Mouse (Mus musculus) heart, embryonic 10.5 days (tissue): ENCODE data around the gene Spats2. TPM values are rescaled to one million over a fixed set of nuclear protein-coding genes. Genes with fewer than 3 reads are reported as not detected.
"Not testable (repeated sequence)": the region's sequence is repeated elsewhere in the genome, so short reads cannot be mapped to it uniquely, and the experiment has no call there.

ENCODE experiments used
- DNase-seq: peaks from one replicate; pipeline ENCODE4 v3.0.0-alpha.2; 2017; ENCODE audit warnings: low spot score
- H3K27ac ChIP-seq: fragments of 300-500 bp; sonication (generic); 2 replicates; pipeline ENCODE4 v1.5.1; 2016; ENCODE audit warnings: mild to moderate bottlenecking
- H3K27me3 ChIP-seq: fragments of 300-500 bp; sonication (generic); 2 replicates; pipeline ENCODE4 v1.6.1; 2016; ENCODE audit warnings: mild to moderate bottlenecking; ENCODE audit not compliant: poor library complexity, insufficient read depth, severe bottlenecking
- H3K36me3 ChIP-seq: fragments of 300-500 bp; sonication (generic); 2 replicates; pipeline ENCODE4 v1.6.1; 2016; ENCODE audit warnings: mild to moderate bottlenecking, moderate library complexity
- H3K4me1 ChIP-seq: fragments of 300-500 bp; sonication (generic); 2 replicates; pipeline ENCODE4 v1.6.1; 2016; ENCODE audit warnings: mild to moderate bottlenecking
- H3K4me3 ChIP-seq: fragments of 300-500 bp; sonication (generic); 2 replicates; pipeline ENCODE4 v1.5.1; 2016; ENCODE audit warnings: mild to moderate bottlenecking, moderate library complexity
- H3K9me3 ChIP-seq: fragments of 300-500 bp; sonication (generic); 2 replicates; pipeline ENCODE4 v1.6.1; 2016; ENCODE audit warnings: mild to moderate bottlenecking, moderate library complexity
- WGBS: fragments of 180-500 bp; shearing (Covaris S2); methylation state at CpG from one replicate; pipeline ENCODE4 v1.1.7; 2016; 5-methylcytosine and 5-hydroxymethylcytosine counted together
- polyA plus RNA-seq: library from polyadenylated mRNA; unstranded; fragments of >200 nt; fragmentation: Nextera tagmentation; extraction: Ambion mirVana; gene quantifications from 2 replicates; pipeline ENCODE4 v1.2.1, GENCODE M21; 2016

Gene Spats2
- polyA plus RNA-seq, 1 experiment from 2014 or later: 58.5 TPM

DNA sequence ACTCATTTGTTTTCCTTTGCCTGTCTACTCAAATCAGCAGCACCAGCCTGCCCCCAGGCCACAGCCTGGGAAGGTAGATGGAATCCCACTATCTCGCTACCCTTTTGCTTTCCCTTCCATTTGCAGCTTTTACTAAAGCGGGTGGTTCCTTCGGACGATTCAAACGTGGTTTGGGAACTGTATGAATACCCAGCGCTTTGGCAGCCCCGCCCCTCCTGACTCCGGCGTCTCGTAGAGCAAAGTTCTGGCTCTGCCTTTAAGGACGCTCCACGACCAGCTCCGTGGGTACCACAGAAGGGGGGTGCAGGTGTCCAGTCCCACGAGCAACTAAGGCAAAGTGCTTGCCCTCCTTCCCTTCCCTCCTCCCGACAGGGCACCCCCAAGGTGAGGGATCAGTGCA, 125.4 kb downstream of the Spats2 start:
- H3K9me3 ChIP-seq, DNase-seq, H3K27me3 ChIP-seq: not testable (repeated sequence)
- 1% methylated on average over 14 of the region's 15 CpGs for WGBS
- Histone ChIP-seq H3K4me3 (peak overlapping the region; percentile 82), H3K4me1 (peaks cover 54% of the 10 kb centered on the region), H3K27ac (peak overlapping the region; percentile 77), H3K36me3 (peaks cover 38% of the 10 kb centered on the region)

- H3K9me3 ChIP-seq: no peaks in the 10 kb centered on the region
- DNase-seq: peak; percentile 99
- H3K4me3 ChIP-seq: peak within 1 kb of the TSS; percentile 82
- H3K27ac ChIP-seq: peak within 1 kb of the TSS; percentile 97
- under 1% methylated on average over 52 of the region's 52 CpGs for WGBS
- H3K36me3 ChIP-seq: peaks cover 31% of the 10 kb centered on the region
- H3K4me1 ChIP-seq: peaks cover 54% of the 10 kb centered on the region
- no peaks in the 10 kb centered on the region for H3K27me3 ChIP-seq
Measured at GRCm38 (mm10) chr15:99251626-99252380, 126.1 kb downstream of the Spats2 start, which contains the start of gene Mcrs1. Gene Mcrs1, minus strand, starts transcription at chr15:99251961.

GRCm38 (mm10) chr15:99252381-99253174, 126.9 kb downstream of the Spats2 start:
- peaks cover 49% of the 10 kb centered on the region for H3K4me1 ChIP-seq
- no peaks in the 10 kb centered on the region for H3K27me3 ChIP-seq
- 5% methylated on average over 22 of the region's 22 CpGs for WGBS
- no peak for DNase-seq
- peak overlapping the region; percentile 97 for H3K27ac ChIP-seq
- peaks cover 24% of the 10 kb centered on the region for H3K36me3 ChIP-seq
- no peaks in the 10 kb centered on the region for H3K9me3 ChIP-seq
- H3K4me3 ChIP-seq: peak overlapping the region; percentile 82

DNA sequence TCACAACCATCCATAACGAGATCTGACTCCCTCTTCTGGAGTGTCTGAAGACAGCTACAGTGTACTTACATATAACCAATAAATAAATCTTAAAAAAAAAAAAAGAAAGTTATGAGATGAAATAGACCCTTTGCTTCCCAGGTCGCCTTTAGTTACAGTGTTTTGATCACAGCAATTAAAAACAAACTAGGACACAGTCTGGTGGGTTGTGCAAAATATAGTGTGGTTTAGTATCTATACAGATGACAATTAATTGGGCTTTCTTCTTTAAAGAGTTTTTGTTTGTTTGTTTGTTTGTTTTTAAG, 127.4 kb downstream of the Spats2 start:
- peaks cover 18% of the 10 kb centered on the region for H3K36me3 ChIP-seq
- H3K27me3 ChIP-seq, DNase-seq, H3K4me3 ChIP-seq, H3K9me3 ChIP-seq: not testable (repeated sequence)
- WGBS: 50% methylated on average over 2 of the region's 2 CpGs
- H3K4me1 ChIP-seq: peaks cover 45% of the 10 kb centered on the region
- peak overlapping the region; percentile 60; the same call in 1 of the 2 replicates for H3K27ac ChIP-seq

DNA sequence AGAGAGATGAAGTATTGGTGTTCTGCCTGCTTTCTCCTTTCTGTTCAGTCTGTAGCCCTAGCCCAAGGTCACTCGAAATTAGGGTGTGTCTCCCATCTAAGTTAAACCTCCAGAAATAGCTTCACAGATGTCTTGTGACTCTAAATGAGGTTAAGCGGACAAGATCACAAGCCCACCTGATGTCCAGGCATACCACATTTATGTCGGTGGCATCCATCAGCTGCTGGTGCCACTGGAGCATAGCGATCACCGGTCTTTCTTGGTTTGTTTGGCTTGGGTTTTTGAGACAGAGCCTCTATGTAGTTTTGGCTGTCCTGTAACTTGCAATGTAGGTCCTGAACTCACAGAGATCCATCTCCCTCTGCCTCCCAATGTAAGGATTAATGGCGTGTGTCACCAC, 128.1 kb downstream of the Spats2 start:
- Histone ChIP-seq H3K9me3 (no peaks in the 10 kb centered on the region), H3K4me1 (peaks cover 39% of the 10 kb centered on the region), H3K27me3 (no peaks in the 10 kb centered on the region), H3K36me3 (peaks cover 14% of the 10 kb centered on the region; the same call in 1 of the 2 replicates), H3K4me3 (no peak overlapping the region; the same call in 1 of the 2 replicates), H3K27ac (peak overlapping the region; percentile 60; the same call in 1 of the 2 replicates)
- WGBS: 86% methylated on average over 6 of the region's 6 CpGs
- DNase-seq: no peak

- no peaks in the 10 kb centered on the region for H3K27me3 ChIP-seq
- 68% methylated on average over 2 of the region's 2 CpGs for WGBS
- H3K27ac ChIP-seq: peak overlapping the region; percentile 69; the same call in 1 of the 2 replicates
- no peak for DNase-seq
- H3K36me3 ChIP-seq: peaks cover 8% of the 10 kb centered on the region; the same call in 1 of the 2 replicates
- H3K4me3 ChIP-seq: no peak overlapping the region
- H3K9me3 ChIP-seq: no peaks in the 10 kb centered on the region
- peaks cover 36% of the 10 kb centered on the region for H3K4me1 ChIP-seq
Measured at GRCm38 (mm10) chr15:99254477-99255005, 128.8 kb downstream of the Spats2 start.

DNA sequence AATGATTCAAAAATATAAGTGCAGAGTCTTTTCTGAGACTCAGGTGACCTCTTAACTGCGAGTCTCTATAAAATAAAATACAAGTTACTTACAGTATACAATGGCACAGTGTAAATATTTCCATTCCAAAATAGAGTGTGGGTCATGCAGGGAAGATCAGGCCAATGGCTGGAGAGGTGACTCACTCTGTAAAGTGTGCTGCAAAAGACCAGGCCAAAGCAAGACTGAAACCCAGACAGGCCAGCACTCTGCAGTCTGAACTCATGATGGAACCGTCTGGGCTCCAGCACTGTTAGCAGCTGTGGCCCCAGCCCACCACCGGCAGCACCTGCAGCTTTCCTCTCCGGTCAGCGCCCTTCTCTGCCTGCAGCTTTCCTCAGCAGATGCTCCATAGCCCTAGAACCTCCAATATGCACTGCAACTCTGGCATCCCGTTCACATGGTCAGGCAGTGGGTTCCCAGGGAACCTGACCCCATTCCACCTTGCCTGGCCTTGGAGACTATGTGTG, 129.6 kb downstream of the Spats2 start:
- 82% methylated on average over 6 of the region's 6 CpGs for WGBS
- H3K27ac ChIP-seq: no peak overlapping the region; the same call in 1 of the 2 replicates
- no peaks in the 10 kb centered on the region for H3K27me3 ChIP-seq

GRCm38 (mm10) chr15:99259167-99259729, 133.5 kb downstream of the Spats2 start:
- peak overlapping the region; percentile 73 for H3K27ac ChIP-seq

More for the DNA sequence above, 129.6 kb downstream of the Spats2 start:
- DNase-seq: no peak
- no peak overlapping the region for H3K4me3 ChIP-seq
- peaks cover under 1% of the 10 kb centered on the region; the same call in 1 of the 2 replicates for H3K36me3 ChIP-seq
- H3K9me3 ChIP-seq: no peaks in the 10 kb centered on the region
- H3K4me1 ChIP-seq: peaks cover 36% of the 10 kb centered on the region

DNA sequence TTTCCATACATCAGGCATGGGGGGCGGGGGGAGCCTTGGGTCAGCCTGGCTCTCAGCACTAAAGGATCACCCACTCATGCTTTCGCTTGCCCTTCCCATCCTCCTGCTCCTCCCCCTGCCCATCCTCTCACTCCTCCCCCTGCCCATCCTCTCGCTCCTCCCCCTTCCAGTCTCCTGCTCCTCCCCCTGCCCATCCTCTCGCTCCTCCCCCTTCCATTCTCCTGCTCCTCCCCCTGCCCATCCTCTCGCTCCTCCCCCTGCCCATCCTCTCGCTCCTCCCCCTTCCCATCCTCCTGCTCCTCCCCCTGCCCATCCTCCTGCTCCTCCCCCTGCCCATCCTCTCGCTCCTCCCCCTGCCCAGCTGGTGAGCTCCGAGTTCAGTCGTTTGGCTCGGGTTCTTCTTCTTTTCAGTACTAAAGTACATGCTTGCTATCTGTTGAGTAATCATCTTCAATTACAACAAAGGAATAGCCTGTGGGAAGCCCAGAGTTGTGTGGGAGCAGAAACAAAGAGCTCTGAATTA, 134.1 kb downstream of the Spats2 start:
- H3K27me3 ChIP-seq: no peaks in the 10 kb centered on the region
- H3K27ac ChIP-seq: peak overlapping the region; percentile 73
- no peaks in the 10 kb centered on the region for H3K36me3 ChIP-seq
- DNase-seq: peak; percentile 94
- H3K9me3 ChIP-seq: no peaks in the 10 kb centered on the region
- H3K4me1 ChIP-seq: peaks cover 22% of the 10 kb centered on the region
- H3K4me3 ChIP-seq: peak overlapping the region; percentile 52
- 2% methylated on average over 9 of the region's 10 CpGs for WGBS

More at GRCm38 (mm10) chr15:99259167-99259729, 133.5 kb downstream of the Spats2 start:
- WGBS: 71% methylated on average over 8 of the region's 8 CpGs
- Histone ChIP-seq H3K4me1 (peaks cover 22% of the 10 kb centered on the region), H3K36me3 (no peaks in the 10 kb centered on the region), H3K27me3 (no peaks in the 10 kb centered on the region), H3K9me3 (no peaks in the 10 kb centered on the region), H3K4me3 (peak overlapping the region; percentile 52)
- no peak for DNase-seq

GRCm38 (mm10) chr15:99262702-99263101, 137.0 kb downstream of the Spats2 start:
- 61% methylated on average over 10 of the region's 10 CpGs for WGBS
- H3K27ac ChIP-seq: no peak overlapping the region
- no peaks in the 10 kb centered on the region for H3K27me3 ChIP-seq
- no peak overlapping the region for H3K4me3 ChIP-seq
- no peaks in the 10 kb centered on the region for H3K36me3 ChIP-seq
- no peak for DNase-seq
- peaks cover 31% of the 10 kb centered on the region for H3K4me1 ChIP-seq
- no peaks in the 10 kb centered on the region for H3K9me3 ChIP-seq
